Mouse (Mus musculus) right cerebral cortex, postnatal 14 days (tissue): Measurements from ENCODE around the gene Bmp7.
A peak's percentile ranks its signal among the peaks of the same experiment; 100 is the strongest.

ENCODE experiments used
- DNase-seq: peaks from one replicate; pipeline ENCODE4 v3.0.0; 2022

The Bmp7 gene

DNA sequence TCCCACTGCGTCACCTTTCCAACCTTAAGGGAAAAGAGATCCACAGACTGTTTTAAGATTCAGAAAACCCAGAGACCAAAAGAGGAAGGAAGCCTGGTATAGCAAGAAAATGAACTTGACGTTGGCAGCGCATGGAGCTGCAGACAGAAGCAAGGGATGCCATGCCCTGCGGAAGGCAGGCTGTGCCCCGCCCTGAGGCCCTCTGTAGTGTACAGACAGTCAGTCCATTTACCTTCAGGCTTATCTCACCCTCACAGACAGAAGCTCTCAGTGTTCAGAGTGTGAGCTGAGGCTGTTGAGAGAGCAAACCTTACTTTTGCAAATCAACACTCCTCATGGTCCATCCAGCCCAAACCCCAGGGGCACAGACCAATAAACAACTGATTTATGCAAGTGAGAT, 35.1 kb downstream of the Bmp7 start:
- no peak for DNase-seq

DNA sequence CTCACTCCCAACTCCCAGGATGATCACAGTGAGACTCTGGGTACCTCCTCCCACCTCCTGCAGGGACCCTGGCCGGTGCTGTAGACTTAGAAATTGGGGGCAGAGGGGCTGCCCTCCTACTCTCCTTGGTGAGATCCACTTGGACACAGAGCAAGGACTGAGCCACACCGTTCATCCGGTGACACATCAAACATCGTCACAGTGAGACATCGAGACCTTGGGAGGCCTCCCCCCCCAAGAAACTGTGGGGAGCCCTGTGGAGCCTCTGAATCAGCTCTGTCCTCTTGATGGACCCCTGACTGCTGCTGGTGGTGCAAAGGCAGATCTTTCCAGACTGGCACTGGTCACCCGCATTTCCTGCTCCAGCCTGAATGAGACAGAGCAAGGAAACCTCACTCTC, 35.5 kb downstream of the Bmp7 start:
- no peak for DNase-seq

DNA sequence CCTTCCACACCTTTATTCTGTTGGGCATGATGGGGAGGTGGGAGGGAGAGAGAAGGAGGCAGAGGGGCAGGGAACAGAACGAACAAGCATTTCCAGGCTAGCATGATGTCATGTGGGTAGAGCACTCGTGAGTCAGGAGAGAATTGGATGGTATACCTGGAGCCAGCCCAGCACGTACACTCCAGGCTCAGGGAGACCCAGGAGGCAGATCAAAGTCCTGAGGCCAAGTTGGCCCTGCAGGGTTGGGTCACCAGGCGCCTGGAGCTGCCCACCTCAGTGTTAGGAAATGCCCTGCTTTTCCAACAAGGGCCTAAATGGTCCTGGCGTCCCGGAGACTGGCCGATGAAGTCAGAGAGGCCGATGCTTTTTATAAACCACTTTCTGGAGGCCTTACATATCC, 36.6 kb downstream of the Bmp7 start:
- DNase-seq: no peak

GRCm38 (mm10) chr2:172900954-172901701, 39.0 kb downstream of the Bmp7 start:
- DNase-seq: no peak

- DNase-seq: no peak
These were observed 50.2 kb downstream of the Bmp7 start for GRCm38 (mm10) chr2:172889756-172890443.

DNA sequence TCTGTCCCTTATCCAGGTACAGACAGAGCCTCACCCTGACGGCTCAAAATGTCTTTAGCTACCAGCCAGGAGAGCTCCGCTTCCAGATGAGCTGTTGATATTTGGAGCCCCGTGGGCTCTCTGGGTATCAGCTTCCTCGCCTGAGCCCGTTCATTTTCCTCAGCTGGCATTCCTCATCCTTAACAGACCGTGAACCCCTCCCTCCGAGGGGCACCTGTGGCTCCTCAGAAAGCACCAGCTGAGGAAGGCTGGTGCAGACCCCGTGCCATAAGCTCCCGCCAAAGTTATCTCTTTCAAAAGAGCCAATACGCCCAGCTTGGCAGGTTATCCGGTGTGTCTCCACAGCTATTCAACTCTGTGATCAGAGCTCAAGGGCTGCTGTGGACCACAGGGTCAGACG, 50.9 kb downstream of the Bmp7 start:
- no peak for DNase-seq

GRCm38 (mm10) chr2:172888147-172888546, 52.0 kb downstream of the Bmp7 start:
- DNase-seq: no peak

DNA sequence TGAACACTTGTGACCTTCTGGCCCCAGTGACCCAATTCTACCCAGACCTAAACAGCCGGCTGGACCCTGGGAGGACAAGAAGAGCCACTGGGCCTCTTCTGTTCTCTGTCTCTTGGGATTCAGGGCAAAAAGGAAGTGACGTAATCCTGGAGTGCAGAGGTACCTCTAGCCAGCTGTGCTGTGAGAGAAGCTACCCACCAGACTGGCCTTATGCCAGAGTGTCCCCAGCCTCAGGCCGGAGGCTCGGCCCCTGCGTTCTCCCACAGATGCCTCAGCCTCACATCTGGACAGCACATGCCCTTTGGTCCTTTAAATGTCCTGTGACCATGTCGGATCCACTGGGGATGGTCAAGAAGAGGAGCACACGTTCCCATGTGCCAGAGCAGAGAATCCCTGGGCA, 54.3 kb downstream of the Bmp7 start:
- DNase-seq: no peak

GRCm38 (mm10) chr2:172884584-172884983, 55.5 kb downstream of the Bmp7 start:
- DNase-seq: no peak

DNA sequence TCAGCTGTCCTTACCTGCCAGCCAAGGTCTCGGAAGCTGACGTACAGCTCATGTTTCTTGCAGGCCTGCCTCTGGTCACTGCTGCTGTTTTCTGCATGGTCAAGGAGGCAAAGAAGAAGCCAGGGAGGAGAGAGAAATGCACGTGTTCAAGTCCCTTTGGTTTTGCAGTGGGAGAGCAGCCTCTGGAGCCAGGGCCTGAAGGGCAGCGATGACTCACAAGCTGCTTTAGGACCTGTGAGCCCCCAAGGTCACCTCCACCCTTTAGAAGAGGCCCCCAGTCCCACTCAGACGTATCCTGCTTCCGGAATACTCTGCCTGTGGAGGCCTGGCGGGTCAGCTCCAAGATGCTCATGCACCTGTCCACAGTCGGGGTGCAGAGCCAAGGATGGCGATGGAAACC, 64.9 kb downstream of the Bmp7 start:
- DNase-seq: no peak

DNA sequence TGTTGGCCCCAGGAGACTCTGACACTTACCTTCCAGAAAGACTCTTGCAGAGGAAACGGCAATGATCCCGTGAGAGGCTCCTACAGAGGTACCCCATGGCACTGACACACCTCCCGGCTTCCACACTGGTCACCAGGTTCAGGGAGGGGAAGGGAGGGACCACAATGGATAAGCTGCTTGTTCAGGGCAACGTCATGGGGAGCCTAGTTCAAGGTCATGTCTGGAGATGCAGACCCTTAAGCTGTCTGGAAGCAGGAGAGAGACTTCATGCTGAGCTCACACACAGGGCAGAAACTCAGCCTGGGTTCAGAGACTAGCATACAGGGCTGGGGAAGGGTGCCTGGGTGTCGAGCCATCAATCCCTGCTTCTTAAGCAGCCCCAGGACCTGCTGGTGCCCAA, 73.8 kb downstream of the Bmp7 start:
- DNase-seq: no peak

DNA sequence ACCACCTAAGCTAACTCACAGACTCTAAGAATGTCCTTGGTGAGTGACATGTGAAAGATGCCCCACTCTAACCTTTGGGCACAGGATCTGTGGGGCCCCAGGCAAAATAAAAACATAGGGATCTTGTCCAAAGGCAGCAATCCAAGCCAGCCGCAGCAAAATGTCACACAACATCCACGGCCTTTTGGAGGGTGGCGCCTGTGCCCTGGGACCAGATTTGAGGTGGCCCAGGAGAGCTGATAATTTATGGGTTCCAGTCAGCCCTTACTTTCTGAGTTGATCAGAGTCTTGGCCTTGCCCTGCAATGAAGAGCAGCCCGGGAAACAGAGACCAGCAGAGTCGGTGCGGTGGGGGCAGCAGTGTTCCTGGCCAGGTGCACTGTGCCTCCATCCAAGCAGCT, 75.0 kb downstream of the Bmp7 start:
- no peak for DNase-seq

- no peak for DNase-seq
These were observed 75.6 kb downstream of the Bmp7 start for GRCm38 (mm10) chr2:172864566-172864965.

GRCm38 (mm10) chr2:172863469-172863856, 76.7 kb downstream of the Bmp7 start:
- DNase-seq: no peak

GRCm38 (mm10) chr2:172862850-172863468, 77.2 kb downstream of the Bmp7 start:
- DNase-seq: peak; percentile 67

DNA sequence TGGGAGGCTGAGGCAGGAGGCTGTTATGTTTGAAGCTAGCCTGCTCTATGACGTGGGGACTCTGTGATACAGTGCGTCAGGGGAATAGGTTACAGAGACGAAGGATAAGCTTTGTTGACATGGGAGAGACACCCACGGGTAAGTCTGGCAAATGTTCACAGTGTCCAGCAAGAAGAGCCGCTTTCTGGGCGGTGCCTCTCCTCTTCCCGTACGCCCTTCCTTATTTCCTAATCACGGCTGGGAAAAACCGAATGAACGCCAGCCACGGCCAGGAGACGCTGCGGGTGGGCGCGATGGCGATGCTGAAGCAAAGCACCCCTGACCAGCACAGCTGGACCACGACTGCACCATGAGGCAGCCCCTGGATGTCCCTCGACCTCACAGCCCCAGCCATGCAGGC, 77.7 kb downstream of the Bmp7 start:
- no peak for DNase-seq

DNA sequence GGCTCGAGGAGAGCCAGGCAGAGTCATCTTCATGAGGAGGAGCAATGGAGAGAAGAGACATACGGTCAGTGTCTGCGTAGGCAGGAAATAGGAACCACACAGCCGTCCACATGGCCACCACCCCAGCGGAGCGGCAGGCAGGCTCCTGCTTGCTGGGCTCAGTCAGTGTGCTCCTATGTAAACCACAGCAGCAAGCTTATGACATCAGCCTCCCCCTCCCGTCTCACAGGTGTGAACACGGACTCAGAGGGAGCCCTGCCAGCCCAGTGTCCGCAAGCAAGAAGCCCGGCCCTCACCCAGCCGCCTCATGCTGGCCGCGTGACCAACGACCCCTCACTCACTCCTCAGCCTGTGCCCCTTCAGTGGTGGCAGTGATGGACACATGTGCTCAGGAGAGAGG, 78.5 kb downstream of the Bmp7 start:
- DNase-seq: no peak

DNA sequence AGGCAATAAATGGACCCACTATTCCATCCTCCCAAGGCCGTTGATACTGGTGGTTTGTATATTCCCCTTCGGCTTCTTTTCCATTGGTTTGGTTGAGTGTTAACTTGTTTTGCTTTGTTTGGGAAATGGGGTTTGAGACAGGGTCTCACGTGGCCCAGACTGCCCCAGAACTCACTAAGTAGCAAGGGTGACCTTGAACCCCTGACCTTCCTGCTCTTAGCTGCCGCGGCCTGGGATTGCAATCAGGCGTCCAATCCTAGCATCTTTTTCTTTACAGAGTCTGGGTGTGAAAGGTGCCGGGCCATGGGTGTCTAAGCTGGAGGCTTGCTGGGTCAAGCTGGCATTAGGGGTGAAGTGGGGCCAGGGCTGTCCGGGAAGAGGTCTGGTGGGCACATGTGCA, 79.5 kb downstream of the Bmp7 start:
- no peak for DNase-seq

- no peak for DNase-seq
These were observed 80.0 kb downstream of the Bmp7 start for GRCm38 (mm10) chr2:172860104-172860503.

DNA sequence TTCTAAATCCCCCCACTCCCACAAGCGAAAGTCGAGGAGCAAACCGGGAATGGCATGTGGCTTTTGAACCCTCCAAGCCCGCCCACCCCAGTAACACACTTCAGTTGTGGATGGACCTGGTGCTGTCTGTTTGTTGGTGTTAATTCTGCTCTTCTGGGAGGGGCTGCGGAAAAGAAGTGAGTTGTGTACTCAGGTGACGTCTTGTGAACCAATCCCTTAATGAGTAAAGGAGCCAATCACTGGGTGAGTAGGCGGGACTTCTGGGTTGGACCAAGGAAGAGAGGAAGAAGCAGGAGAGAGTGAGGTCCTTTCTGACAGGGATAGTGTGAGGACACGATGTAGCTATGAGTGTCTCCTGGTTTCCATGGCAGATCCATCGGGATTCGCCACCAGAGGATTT, 83.1 kb downstream of the Bmp7 start:
- DNase-seq: no peak

DNA sequence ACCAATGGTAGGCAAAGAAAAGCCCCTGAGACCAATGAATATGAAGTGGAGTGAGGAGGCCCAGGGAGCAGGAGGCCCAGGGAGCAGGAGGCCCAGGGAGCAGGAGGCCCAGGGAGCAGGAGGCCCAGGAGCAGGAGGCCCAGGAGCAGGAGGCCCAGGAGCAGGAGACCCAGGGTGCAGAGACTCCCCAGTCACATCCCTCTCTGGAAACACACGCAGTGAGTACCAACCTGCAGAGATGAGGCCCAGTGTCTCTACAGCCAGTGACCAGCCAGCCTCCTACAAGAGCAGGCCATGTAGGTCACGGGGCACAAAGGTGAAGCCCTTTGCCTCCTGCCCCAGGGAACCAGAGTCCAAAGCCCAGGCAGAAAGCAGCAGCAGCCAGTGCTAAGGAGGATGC, 83.6 kb downstream of the Bmp7 start:
- DNase-seq: no peak

DNA sequence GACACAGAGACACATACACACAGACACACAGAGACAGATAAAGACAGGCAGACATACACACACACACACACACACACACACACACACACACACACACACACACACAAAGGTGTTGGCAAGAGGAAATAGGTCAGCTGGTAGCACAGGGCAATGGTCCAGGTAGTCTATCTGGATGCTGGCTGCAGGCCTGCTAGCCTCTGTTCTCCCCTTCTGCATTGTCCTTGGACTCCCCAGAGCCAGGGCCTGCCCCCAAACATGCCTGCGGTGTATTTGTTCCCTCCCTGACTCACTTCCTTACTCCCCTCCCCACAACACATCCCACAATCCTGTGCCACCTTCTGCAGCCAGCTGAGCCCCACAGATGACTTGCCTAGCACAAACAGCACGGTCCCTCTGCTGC, 86.0 kb downstream of the Bmp7 start:
- no peak for DNase-seq

GRCm38 (mm10) chr2:172851773-172852172, 88.3 kb downstream of the Bmp7 start:
- no peak for DNase-seq

- no peak for DNase-seq
These were observed 91.9 kb downstream of the Bmp7 start for GRCm38 (mm10) chr2:172848193-172848592.

GRCm38 (mm10) chr2:172846311-172846575, 93.9 kb downstream of the Bmp7 start:
- DNase-seq: no peak
